Mouse (Mus musculus): ENCODE measurements around the gene Nrbf2. TPM values are rescaled to one million over a fixed set of nuclear protein-coding genes. Genes with fewer than 3 reads are reported as not detected.

Gene Nrbf2
- polyA plus RNA-seq, 1 experiment from 2014 or later = 31.9 TPM

DNA sequence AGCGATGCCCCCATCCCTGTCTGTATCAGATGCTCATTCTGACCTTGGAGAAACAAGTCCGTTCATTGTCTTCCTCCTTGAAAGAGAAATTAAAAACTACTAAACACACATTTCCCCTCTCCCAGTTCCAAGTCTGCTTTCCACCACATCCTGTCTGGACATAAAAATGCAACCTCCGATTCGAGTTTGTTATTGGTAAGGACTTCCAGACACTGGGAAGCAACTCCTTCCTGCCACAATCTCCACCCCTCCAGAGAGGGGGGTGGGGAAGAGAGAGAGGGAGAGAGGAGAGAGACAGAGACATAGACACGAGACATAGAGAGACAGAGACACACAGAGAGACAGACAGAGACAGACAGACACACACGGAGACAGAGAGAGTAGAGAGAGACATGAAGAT is 27.4 kb upstream of the Nrbf2 start:
- no peak overlapping the region for H3K4me2 ChIP-seq
- peak overlapping the region; percentile 44 for H3K27ac ChIP-seq (ENCODE audit: poor library complexity, severe bottlenecking)
- 55% methylated on average over 6 of the region's 6 CpGs for WGBS
- no peaks in the 10 kb centered on the region for H3K36me3 ChIP-seq
- H3K27me3 ChIP-seq (replicated peaks) = 0 out of 2 replicates have a peak, but pooled peaks cover 6% of the 10 kb centered on the region
- H3K4me1 ChIP-seq (replicated peaks) = peaks cover 4% of the 10 kb centered on the region; the same call in 1 of the 2 replicates
- no peak for ATAC-seq (ENCODE audit: insufficient number of reproducible peaks, low FRiP score)
- no peak overlapping the region for H3K4me3 ChIP-seq
- no peak overlapping the region for H3K9ac ChIP-seq
- H3K9me3 ChIP-seq (replicated peaks) = peaks cover 3% of the 10 kb centered on the region; the same call in 1 of the 2 replicates

DNA sequence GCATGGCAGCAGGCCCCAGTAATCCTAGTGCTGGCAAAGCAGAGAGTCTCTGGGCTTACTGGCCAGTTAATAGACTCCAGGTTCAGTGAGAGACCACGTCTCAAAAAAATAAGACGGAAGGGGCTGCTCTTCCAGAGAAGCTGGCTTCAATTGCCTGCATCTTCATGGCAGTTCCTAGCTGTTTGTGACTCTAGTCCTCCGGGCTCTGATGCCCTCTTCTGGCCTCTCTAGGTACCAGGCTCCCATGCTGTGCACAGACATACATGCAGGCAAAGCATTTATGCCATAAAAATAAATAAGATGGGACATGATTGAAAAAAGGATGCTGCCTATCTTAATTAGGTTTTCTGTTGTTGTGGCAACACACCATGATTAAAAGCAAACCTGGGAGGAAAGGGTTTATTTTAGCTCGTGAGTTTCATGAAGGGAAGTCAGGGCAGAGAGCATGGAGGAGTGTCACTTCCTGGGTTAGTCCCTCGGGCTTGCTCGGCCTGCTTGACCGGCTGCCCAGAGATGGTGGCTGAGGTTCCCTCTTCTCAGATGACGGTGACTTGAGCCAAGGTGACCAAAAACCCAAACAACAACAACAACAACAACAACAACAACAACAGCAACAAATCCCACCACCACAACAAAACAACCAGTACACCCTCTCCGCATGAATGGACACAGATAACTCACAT is 26.3 kb upstream of the Nrbf2 start:
- no peak for ATAC-seq (ENCODE audit: insufficient number of reproducible peaks, low FRiP score)
- no peaks in the 10 kb centered on the region for H3K27me3 ChIP-seq (replicated peaks)
- H3K4me1 ChIP-seq (replicated peaks) = peaks cover 4% of the 10 kb centered on the region; the same call in 1 of the 2 replicates
- H3K36me3 ChIP-seq = no peaks in the 10 kb centered on the region
- H3K27ac ChIP-seq (ENCODE audit: poor library complexity, severe bottlenecking) = no peak overlapping the region
- no peak overlapping the region for H3K4me3 ChIP-seq
- no peak overlapping the region for H3K4me2 ChIP-seq
- 22% methylated on average over 9 of the region's 9 CpGs for WGBS
- H3K9me3 ChIP-seq (replicated peaks) = peaks cover 3% of the 10 kb centered on the region; the same call in 1 of the 2 replicates
- H3K9ac ChIP-seq = no peak overlapping the region

GRCm38 (mm10) chr10:67309483-67310138 is 24.5 kb upstream of the Nrbf2 start:
- no peak for ATAC-seq (ENCODE audit: insufficient number of reproducible peaks, low FRiP score)
- H3K4me3 ChIP-seq = no peak overlapping the region
- H3K27me3 ChIP-seq (replicated peaks) = no peaks in the 10 kb centered on the region
- no peak overlapping the region for H3K27ac ChIP-seq (ENCODE audit: poor library complexity, severe bottlenecking)
- 73% methylated on average over 7 of the region's 7 CpGs for WGBS
- no peaks in the 10 kb centered on the region for H3K36me3 ChIP-seq
- H3K9me3 ChIP-seq (replicated peaks) = peaks cover 3% of the 10 kb centered on the region; the same call in 1 of the 2 replicates
- no peak overlapping the region for H3K4me2 ChIP-seq
- no peak overlapping the region for H3K9ac ChIP-seq
- H3K4me1 ChIP-seq (replicated peaks) = peaks cover 4% of the 10 kb centered on the region; the same call in 1 of the 2 replicates

DNA sequence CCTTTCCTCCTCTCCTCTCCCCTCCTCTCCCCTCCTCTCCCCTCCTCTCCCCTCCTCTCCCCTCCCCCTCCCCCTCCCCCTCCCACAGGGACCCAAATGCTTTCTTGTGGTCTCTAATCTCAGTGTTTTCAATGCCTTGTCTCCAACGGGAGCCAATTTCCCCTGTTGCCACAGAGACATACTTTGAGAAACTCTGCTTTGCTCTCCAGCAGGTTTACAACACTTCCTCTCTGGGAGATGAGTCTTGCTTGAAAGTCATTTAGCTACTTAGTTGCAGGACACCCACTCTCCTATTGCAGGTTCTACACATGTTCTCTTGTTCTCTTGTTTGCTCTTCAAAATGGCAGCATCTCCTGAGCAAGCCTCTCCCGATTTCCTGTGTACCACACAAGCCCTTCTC is 17.2 kb upstream of the Nrbf2 start:
- Histone ChIP-seq H3K9me3 (replicated peaks) (0 out of 2 replicates have a peak, but pooled peaks cover 3% of the 10 kb centered on the region), H3K4me1 (replicated peaks) (no peaks in the 10 kb centered on the region), H3K27ac (ENCODE audit: poor library complexity, severe bottlenecking) (no peak overlapping the region), H3K27me3 (replicated peaks) (no peaks in the 10 kb centered on the region), H3K4me3 (no peak overlapping the region), H3K9ac (no peak overlapping the region), H3K36me3 (no peaks in the 10 kb centered on the region), H3K4me2 (no peak overlapping the region)
- WGBS = 45% methylated on average over 2 of the region's 2 CpGs
- no peak for ATAC-seq (ENCODE audit: insufficient number of reproducible peaks, low FRiP score)

GRCm38 (mm10) chr10:67301046-67301445 is 15.9 kb upstream of the Nrbf2 start:
- H3K4me1 ChIP-seq (replicated peaks) = no peaks in the 10 kb centered on the region; the same call in 1 of the 2 replicates

DNA sequence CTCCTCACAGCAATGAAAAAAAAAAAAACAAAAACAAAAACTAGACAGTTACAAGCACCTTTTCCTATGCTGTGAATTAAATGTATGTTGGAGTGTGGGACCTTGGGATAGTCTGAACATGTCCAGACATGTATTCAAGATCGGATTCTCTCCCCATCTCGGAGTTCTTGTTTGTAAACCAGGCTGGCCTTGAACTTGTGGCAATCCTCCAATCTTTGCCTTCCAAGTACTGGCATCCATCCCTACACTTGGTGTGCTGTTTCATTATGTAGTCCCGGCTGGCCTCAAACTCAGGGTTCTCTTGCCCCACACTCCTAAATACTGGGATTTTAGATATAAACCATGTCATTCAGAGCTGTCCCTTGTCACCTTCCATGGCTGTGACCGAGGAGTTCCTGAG is 14.2 kb upstream of the Nrbf2 start:
- WGBS = 75% methylated on average over 4 of the region's 4 CpGs
- ATAC-seq (ENCODE audit: insufficient number of reproducible peaks, low FRiP score) = no peak

More at GRCm38 (mm10) chr10:67301046-67301445, 15.9 kb upstream of the Nrbf2 start:
- H3K4me3 ChIP-seq = no peak overlapping the region
- ATAC-seq (ENCODE audit: insufficient number of reproducible peaks, low FRiP score) = no peak
- no peak overlapping the region for H3K27ac ChIP-seq (ENCODE audit: poor library complexity, severe bottlenecking)
- no peak overlapping the region for H3K9ac ChIP-seq
- 84% methylated on average over 6 of the region's 6 CpGs for WGBS
- H3K27me3 ChIP-seq (replicated peaks) = no peaks in the 10 kb centered on the region
- H3K4me2 ChIP-seq = no peak overlapping the region
- 0 out of 2 replicates have a peak, but pooled peaks cover 3% of the 10 kb centered on the region for H3K9me3 ChIP-seq (replicated peaks)
- no peaks in the 10 kb centered on the region for H3K36me3 ChIP-seq

DNA sequence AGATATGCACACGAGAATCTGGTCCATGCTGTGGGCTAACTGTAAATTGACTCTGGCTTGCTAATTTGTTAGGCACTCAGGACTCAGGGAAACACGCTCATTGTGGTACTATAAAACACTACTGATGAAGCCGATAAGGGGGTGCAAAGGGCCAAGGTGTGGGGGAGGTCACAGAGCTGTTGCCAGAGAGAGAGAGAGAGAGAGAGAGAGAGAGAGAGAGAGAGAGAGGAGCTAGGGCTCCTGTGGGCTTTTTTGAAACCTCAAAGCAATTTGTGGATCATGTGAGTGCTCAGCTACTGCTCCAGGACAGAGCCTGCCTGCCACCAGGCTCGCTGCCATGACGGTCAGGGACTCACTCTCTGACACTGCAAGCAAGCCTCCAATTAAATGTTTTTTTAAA is 13.8 kb upstream of the Nrbf2 start:
- H3K9me3 ChIP-seq (replicated peaks) = no peaks in the 10 kb centered on the region
- ATAC-seq (ENCODE audit: insufficient number of reproducible peaks, low FRiP score) = no peak
- H3K36me3 ChIP-seq = no peaks in the 10 kb centered on the region
- WGBS = 61% methylated on average over 5 of the region's 5 CpGs
- H3K9ac ChIP-seq = no peak overlapping the region
- no peak overlapping the region for H3K27ac ChIP-seq (ENCODE audit: poor library complexity, severe bottlenecking)
- no peak overlapping the region for H3K4me3 ChIP-seq
- H3K4me2 ChIP-seq = no peak overlapping the region
- H3K4me1 ChIP-seq (replicated peaks) = no peaks in the 10 kb centered on the region; the same call in 1 of the 2 replicates
- H3K27me3 ChIP-seq (replicated peaks) = no peaks in the 10 kb centered on the region

More for the DNA sequence above, 14.2 kb upstream of the Nrbf2 start:
- Histone ChIP-seq H3K27me3 (replicated peaks) (no peaks in the 10 kb centered on the region), H3K4me3 (no peak overlapping the region), H3K36me3 (no peaks in the 10 kb centered on the region), H3K4me1 (replicated peaks) (no peaks in the 10 kb centered on the region; the same call in 1 of the 2 replicates), H3K27ac (ENCODE audit: poor library complexity, severe bottlenecking) (no peak overlapping the region), H3K4me2 (no peak overlapping the region), H3K9ac (no peak overlapping the region), H3K9me3 (replicated peaks) (0 out of 2 replicates have a peak, but pooled peaks cover 3% of the 10 kb centered on the region)

- Histone ChIP-seq H3K4me1 (replicated peaks) (no peaks in the 10 kb centered on the region; the same call in 1 of the 2 replicates), H3K27me3 (replicated peaks) (no peaks in the 10 kb centered on the region), H3K9ac (no peak overlapping the region), H3K4me3 (no peak overlapping the region), H3K9me3 (replicated peaks) (no peaks in the 10 kb centered on the region), H3K27ac (ENCODE audit: poor library complexity, severe bottlenecking) (no peak overlapping the region), H3K4me2 (no peak overlapping the region), H3K36me3 (no peaks in the 10 kb centered on the region)
- WGBS = 83% methylated on average over 17 of the region's 17 CpGs
- ATAC-seq (ENCODE audit: insufficient number of reproducible peaks, low FRiP score) = no peak
These were observed 12.2 kb upstream of the Nrbf2 start for GRCm38 (mm10) chr10:67297175-67297855.

DNA sequence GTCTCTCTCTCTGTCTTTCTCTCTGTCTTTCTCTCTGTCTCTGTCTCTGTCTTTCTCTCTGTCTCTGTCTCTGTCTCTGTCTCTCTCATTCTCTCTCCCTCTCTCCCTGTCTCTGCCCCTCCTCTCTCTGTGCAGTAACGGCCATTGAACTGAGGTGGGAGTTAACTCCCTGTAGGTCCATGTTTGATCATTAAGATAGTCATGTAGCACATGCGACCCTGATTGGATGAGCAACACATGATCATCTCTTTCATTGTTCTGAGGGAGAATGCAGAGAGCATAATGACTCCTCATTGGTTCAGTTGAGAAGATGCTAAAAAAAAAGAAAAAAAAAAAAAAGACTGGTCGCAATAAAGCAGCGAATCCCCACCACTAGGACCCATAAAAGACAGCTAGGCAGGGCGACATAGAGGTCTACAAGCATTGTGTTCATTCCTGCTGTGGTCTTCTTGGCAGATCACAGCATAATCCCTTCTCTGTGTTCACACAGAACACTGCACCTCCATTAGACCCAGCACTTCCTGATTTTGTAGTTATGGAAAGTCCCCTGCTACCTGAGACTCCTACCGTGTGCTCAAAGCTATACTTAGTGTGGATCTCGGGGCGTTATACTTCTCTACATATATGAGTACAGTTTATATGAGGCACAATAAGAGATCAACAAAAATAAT is 11.5 kb upstream of the Nrbf2 start:
- ATAC-seq (ENCODE audit: insufficient number of reproducible peaks, low FRiP score) = no peak
- Histone ChIP-seq H3K27ac (ENCODE audit: poor library complexity, severe bottlenecking) (no peak overlapping the region), H3K36me3 (no peaks in the 10 kb centered on the region), H3K4me2 (no peak overlapping the region), H3K9ac (no peak overlapping the region), H3K4me3 (no peak overlapping the region), H3K27me3 (replicated peaks) (no peaks in the 10 kb centered on the region), H3K4me1 (replicated peaks) (no peaks in the 10 kb centered on the region; the same call in 1 of the 2 replicates), H3K9me3 (replicated peaks) (no peaks in the 10 kb centered on the region)
- 78% methylated on average over 8 of the region's 8 CpGs for WGBS

DNA sequence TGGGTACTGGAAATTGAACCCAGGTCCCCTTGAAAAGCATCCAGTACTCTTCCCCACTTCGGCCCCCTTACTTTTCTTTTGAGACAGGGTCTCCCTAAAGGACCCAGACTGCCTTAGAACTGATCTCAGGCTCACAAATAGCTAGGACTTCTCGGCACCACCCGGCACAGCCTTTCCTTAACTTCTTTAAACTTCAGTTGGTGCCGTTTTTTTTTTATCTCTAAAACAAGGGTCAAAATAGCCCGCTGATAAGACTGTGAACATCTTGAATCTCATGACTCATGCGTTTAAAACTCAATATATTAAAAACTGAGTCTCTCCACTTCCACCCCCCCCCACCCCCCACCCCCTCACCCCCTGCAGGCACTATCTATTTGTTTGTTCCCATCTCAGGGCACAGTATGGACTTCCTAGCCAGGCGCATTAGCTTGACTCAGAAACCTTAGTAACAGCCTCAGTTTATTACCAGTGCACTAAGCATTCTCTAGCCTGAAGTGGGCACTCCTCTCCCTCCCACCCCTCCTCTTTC is 10.9 kb upstream of the Nrbf2 start:
- H3K4me2 ChIP-seq = no peak overlapping the region
- H3K4me1 ChIP-seq (replicated peaks) = peaks cover 2% of the 10 kb centered on the region
- no peak overlapping the region for H3K27ac ChIP-seq (ENCODE audit: poor library complexity, severe bottlenecking)
- no peaks in the 10 kb centered on the region for H3K9me3 ChIP-seq (replicated peaks)
- no peaks in the 10 kb centered on the region for H3K36me3 ChIP-seq
- no peak for ATAC-seq (ENCODE audit: insufficient number of reproducible peaks, low FRiP score)
- 40% methylated on average over 7 of the region's 7 CpGs for WGBS
- no peaks in the 10 kb centered on the region for H3K27me3 ChIP-seq (replicated peaks)
- H3K4me3 ChIP-seq = no peak overlapping the region
- no peak overlapping the region for H3K9ac ChIP-seq
